Mouse (Mus musculus) CD4-positive, CD25-positive, alpha-beta regulatory T cell, adult 2 months (primary cell): ENCODE results near the gene 4931406P16Rik.

ENCODE experiments used
- DNase-seq: peaks from one replicate; pipeline ENCODE4 v3.0.0-alpha.2; 2012; ENCODE audit warnings: low read depth, low spot score

The 4931406P16Rik gene

GRCm38 (mm10) chr7:34250738-34251137 lies 62.6 kb downstream of the 4931406P16Rik start, which contains the start of gene Gm6096:
Gene Gm6096, plus strand, starts transcription at chr7:34251038.
- no peak for DNase-seq

- DNase-seq: no peak
Observed at GRCm38 (mm10) chr7:34246870-34247499, 66.4 kb downstream of the 4931406P16Rik start.

GRCm38 (mm10) chr7:34242176-34242575 lies 71.2 kb downstream of the 4931406P16Rik start:
- DNase-seq: no peak

- no peak for DNase-seq
Observed at GRCm38 (mm10) chr7:34238086-34238485, 75.3 kb downstream of the 4931406P16Rik start.

GRCm38 (mm10) chr7:34235602-34236001 lies 77.7 kb downstream of the 4931406P16Rik start:
- no peak for DNase-seq

- peak; percentile 23 for DNase-seq
Observed at GRCm38 (mm10) chr7:34234610-34235561, 78.5 kb downstream of the 4931406P16Rik start.

- peak; percentile 99 for DNase-seq
Observed at GRCm38 (mm10) chr7:34233909-34234609, 79.3 kb downstream of the 4931406P16Rik start.

GRCm38 (mm10) chr7:34232785-34233725 lies 80.3 kb downstream of the 4931406P16Rik start:
- DNase-seq: no peak

GRCm38 (mm10) chr7:34230116-34230515 lies 83.2 kb downstream of the 4931406P16Rik start, which contains the start of gene Gpi1:
Gene Gpi1, minus strand, starts transcription at chr7:34230336.
- DNase-seq: peak; percentile 93

GRCm38 (mm10) chr7:34229691-34230111 lies 83.7 kb downstream of the 4931406P16Rik start:
- DNase-seq: no peak

- DNase-seq: no peak
Observed at GRCm38 (mm10) chr7:34229153-34229552, 84.2 kb downstream of the 4931406P16Rik start.

GRCm38 (mm10) chr7:34228641-34229040 lies 84.7 kb downstream of the 4931406P16Rik start:
- peak; percentile 17 for DNase-seq

- DNase-seq: no peak
Observed at GRCm38 (mm10) chr7:34226846-34227245, 86.5 kb downstream of the 4931406P16Rik start.

- no peak for DNase-seq
Observed at GRCm38 (mm10) chr7:34226086-34226485, 87.3 kb downstream of the 4931406P16Rik start.

- no peak for DNase-seq
Observed at GRCm38 (mm10) chr7:34224308-34224707, 89.0 kb downstream of the 4931406P16Rik start.

GRCm38 (mm10) chr7:34222340-34222739 lies 91.0 kb downstream of the 4931406P16Rik start:
- DNase-seq: no peak

- no peak for DNase-seq
Observed at GRCm38 (mm10) chr7:34221594-34222250, 91.6 kb downstream of the 4931406P16Rik start.

GRCm38 (mm10) chr7:34218496-34218895 lies 94.9 kb downstream of the 4931406P16Rik start:
- DNase-seq: no peak

GRCm38 (mm10) chr7:34216474-34216873 lies 96.9 kb downstream of the 4931406P16Rik start:
- DNase-seq: no peak

- DNase-seq: no peak
Observed at GRCm38 (mm10) chr7:34215481-34215880, 97.9 kb downstream of the 4931406P16Rik start.
